Mouse (Mus musculus) c-Kit-negative CD71-positive TER-119-positive erythroid progenitor cells, embryonic 14.5 days (primary cell): ENCODE results near the gene Coq7.

Experiments
- DNase-seq: peaks from one replicate; pipeline ENCODE4 v3.0.0-alpha.2; 2013; ENCODE audit warnings: low read depth, low spot score

The Coq7 gene

DNA sequence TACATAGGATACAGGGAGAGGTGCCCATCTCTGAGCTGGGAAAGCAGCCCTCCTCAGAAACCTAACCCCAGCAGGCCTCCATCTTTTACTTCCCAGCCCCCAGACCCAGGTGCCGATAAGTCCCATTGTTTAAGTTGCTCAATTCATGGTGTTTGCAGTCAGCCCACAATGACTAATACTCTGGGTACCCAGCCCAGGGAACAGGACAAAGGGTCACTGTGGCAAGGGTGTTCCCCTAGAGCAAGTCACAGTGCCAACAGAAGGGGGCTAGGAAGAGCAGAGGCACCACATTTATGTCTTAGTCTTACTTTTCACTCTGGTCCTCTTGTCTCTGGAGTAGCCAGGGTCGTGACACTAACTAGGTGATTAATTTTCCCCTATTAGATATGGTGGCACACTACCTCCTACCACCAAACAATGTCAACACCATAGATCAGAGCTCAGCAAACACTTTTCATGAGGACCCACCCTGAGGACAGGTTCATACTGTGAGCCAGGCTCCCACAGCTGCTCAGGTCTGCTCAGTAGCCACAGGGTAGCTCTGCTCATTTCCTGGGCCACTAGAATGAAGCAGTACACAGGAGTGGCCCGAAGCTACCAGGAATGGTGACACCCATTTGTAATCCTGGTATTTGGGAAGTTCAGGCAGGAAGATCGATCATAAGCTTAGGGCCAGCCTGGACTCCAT, 38.1 kb downstream of the Coq7 start:
- no peak for DNase-seq

DNA sequence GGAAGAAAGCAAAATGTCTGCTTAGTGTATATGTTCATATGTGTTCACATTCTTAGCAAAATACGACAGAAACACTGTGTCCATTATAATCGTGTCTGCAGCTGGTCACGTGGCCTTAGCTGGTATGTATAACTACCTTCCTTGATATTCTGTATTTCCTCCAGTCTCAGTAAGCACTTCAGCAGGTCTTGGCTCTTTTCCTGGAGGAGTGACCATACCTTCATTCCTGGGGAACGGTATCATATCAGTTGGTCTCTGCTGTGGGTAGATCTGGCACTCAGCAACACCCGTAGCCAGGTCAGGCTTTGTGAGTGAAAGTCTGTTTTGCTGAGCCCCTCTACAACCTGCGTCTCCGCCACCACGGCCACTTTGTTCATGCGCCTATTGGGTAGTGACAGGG, 39.3 kb downstream of the Coq7 start:
- DNase-seq, result no peak

DNA sequence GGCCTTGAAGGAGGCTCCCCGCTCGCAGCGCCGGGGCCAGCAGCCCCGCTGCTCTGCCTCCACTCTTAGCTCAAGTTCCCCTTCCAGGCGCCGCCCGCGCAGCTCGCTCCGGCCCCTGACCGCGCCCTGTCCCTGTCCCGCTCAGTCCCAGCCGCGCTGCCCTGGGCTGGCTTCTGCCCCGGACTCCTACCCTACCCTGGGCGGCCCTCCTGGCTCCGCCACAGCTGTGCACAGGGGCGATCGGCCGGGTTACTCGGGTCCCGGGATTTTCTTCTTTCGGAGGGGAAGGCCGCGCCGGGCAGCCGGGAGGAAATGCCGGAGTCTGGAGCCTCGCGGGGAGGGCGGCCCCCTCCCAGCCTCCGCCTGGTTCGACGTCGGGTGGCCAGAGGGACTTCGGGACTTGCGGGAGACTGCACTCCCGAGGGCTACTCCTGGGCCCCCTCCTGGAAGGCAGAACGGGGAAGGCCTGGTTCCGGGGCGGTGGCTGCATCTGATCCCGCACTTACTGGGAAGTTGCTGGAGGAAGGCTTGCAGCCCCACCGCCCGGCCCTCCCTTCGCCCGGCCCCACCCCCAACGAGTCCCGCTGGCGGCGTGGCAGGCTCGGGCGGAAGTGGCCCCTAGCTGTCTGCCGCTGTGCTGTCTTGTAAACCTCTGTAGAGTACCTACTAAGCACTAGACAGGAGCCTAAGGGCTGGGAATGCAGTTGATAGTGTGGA, 41.6 kb downstream of the Coq7 start, which contains the start of gene Itpripl2:
Itpripl2 (minus strand) TSS at position 545 of the 717 bp plus-strand sequence.
- no peak for DNase-seq

DNA sequence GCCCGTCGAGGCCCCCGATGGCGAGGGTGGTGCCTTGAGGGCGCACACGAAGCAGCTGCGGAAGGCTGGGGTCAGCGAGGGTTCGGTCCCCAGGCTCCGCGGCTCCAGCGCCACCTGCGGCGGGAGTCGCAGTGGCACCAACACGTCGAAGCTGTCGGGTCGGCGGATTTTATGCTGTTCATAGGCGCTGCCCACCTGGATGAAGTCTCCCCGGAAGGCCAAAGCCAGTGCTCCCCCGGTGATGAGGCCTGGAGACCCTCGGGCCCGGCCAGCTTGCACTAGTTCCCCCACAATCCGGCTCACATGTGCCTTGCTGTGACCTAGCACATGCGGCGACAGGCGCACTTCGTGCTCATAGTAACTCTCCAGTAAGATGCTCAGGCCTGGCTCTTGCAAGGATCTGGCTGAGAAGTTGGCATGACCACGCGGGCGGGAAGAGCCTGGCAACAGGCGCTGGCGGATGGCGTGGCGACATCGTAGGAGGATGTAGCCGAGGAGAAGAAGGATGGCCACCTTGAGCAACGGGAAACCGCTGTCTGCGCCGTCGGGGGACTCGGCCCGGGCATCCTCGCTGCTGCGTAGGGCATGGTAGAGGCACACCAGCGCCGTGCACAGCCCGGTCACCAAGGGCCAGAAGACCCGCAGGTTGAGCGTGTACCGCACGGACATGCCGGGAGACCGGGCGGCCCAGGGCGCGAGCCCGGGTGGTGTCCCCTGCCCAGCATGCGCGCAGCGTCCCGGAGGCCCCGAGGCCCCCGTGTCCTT, 42.3 kb downstream of the Coq7 start:
- no peak for DNase-seq

DNA sequence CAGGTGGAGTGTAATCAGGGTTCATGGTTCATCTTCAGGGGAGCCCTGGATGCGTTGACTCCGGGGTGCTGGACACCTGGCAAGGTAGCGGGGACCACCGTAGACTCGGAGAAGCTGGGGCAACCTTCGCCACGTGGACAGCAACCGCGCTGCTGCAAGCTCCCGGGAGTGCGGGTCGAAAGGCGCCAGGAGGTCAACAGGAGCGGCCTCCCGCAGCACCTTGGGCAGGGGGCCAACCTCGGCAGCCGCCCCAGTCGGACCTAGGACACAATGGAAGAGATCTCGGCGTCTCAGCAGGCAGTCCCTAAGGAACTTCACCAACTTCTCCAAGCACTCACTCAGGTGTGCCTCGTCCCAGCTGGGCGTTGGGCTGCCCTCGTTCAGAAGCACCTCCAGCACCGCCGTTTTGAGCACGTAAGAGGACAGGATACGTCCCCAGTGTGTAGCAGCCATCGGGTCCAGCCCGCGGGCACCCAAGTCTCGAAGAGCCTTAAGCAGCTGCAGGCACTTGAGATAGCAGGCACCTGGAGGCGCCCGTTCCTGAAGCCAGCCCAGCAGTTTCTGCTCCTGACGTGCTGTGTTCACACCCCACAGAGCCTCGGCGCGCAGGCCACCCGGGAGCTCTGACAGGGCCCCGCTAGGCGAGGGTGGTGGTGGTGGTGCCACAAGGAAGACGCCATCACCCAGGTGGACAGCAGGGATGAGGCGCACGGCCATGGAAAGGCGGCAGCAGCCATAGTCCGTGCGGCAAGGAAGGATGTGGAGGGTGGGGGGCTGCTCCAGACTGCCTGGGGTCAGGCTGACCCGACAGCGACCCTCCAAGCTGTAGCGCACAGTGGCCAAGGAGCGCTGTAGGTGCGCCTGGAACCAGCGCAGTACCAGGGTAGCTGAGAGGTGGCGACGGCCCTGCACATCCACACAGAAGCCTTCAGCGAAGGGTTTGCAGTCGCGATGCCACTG, 43.2 kb downstream of the Coq7 start:
- no peak for DNase-seq

DNA sequence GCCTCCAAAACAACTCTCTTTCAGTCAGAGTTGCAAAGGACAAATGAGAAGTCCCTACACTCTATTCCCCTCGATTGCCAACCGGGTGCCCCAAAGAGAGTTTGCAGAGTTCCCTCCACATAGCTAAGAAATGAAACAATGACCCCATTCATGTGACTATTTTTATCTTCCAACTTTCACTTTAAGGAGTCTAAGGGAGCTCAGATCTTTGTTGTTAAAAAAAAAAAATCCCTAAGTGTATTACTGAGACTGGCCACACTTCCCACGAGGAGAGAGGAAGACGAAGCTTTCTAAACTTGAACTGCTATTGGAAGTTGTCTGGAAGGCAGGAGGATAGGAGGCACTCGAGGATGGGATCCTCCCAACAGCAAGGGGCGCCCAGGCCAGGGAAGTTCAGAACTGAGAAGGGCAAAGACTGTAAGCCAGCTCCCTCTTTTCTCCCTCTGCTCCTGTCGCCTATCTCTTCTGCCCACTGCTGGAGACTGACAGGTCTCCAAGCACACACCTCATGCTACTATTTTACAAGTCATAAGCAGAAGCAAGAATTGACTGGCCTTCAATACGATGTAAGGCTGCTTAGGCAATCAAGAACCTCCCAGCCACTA, 45.0 kb downstream of the Coq7 start:
- no peak for DNase-seq

DNA sequence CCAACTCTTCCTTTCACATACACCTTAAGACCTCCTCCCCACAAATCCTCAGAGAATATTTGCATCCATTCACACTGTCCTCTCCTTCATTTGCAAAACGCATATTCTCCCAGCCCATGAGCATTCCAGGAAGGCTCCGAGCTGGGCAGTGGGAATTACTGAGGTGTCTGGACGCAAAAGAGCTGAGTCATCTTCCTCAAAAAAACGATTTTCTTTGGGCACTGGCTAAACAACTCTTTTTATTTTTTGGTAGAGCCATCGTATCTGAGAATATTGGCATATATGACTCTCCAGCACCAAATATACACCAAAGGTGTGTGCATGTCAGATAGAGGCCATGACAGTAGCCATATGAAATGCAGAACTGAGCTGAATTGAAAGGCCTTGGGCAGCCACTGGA, 46.2 kb downstream of the Coq7 start:
- no peak for DNase-seq

DNA sequence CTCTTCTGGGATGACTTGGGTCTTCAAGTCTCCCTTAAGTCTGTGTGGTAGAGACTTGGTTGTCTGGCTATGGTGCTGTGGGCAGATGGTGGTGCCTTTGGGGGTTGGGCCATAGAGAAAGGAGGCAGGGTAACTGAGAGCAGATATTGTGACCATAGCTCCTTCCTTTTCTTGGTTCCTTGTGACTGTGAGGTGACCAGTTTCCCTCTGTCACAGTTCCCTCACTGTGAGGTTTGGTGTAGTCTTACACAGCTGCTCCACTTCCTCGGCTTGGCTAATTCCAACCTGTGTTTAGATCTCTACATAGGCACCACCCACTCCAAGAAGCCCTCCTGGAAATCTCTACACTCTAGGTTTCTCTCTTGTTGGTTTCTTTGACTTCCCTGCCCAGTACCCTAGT, 49.2 kb downstream of the Coq7 start:
- DNase-seq, result no peak

DNA sequence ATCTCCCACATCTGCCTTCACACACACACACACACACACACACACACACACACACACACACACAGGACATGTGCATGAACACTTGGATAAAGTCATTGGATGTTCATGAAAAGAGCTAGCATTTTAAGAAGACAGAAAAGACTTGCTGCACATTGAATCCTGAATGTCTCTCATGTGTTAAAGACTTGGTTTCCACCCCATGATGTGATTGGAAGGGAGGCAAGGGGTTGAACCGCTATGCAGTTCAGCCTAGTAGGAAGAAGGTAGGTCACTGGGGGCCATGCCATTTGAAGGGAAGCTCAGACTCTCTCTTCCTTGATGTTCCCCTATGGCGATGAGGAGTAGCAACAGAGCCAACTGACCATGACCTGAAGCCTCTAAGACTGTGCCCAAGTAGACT, 51.2 kb downstream of the Coq7 start:
- DNase-seq, result no peak

DNA sequence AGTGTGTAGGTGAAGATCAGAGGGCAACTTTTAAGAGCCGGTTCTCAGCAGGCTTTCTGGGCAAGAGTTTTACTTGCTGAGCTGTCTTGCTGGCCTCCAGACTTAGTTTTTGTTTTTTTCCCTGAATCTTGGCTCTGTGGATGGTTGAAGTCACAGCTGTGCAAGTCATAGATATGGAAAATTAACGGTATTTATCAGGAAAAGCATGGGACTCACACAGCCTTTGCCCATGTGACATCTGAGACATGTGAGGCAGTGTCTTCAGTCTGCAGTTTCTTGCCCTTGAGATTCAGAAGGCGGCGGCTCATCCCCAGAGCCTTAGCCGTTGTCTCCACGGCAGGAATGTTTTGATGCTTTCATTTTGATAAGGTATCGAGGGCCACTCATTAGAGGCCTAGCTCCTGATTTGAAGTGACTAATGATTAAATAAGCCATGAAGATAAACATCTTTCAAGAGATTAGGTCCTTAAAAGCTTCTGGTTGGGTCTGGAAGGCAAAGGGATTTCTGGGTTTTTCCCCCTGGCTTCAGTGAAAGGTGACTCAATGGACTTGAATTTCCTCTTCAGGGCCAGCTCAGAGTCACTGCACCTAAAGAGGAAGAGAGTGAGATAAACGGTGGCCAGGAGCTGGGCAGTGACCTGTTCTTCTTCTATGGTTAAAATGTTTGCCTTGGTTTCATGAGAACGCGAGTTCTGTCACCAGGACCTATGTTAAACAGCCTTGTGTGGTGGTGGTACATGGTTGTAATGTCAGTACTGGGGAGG, 51.9 kb downstream of the Coq7 start:
- DNase-seq, result no peak

DNA sequence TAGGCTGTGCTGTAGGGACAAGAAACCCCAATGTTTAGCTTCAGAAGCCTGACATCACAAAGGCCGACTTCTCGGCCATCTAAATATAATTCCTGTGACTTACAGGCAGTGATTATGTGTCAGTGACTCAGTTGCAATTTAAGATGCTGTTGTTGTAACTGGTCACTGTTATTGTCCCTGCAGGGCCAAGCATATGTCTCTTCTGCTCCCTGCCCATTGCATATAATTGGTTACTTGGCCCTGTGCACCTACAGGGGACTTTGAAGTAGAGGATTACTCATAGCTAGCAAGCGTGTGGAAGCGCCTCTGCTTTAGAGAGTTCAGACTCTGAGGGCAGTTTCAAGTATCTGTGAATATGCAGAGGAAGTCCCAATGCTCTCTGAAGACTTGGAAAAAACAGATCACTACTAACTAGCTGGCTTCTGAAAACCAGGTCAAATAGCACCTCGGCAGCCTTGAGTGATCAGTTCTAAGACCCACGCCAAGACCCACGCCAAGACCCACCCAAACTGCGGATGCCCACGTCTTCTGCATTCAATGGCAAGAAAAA, 52.9 kb downstream of the Coq7 start:
- DNase-seq, result no peak

DNA sequence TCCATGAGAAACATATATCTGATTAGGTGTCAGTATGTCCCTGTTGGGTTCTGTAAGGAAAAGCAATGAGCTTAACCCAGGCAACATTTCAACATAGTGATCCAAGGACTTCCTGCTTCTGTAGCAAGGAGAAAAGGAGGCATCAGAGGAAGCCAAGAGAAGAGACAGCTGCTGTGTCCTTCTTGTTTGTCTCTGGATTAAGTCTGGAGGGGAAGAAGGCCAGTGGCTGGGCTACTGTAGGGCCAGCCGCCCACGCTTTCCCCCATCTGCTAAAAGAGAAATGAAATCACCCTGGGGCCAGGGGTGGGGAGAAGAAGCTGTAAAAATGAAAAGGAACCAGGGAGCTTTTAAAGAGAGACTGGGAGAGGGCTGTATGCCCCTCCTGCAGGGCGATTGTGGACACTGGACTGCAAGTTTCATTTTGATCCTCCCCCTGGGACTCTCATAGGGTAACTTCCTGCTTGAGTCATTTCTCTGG, 54.3 kb downstream of the Coq7 start:
- DNase-seq, result no peak

DNA sequence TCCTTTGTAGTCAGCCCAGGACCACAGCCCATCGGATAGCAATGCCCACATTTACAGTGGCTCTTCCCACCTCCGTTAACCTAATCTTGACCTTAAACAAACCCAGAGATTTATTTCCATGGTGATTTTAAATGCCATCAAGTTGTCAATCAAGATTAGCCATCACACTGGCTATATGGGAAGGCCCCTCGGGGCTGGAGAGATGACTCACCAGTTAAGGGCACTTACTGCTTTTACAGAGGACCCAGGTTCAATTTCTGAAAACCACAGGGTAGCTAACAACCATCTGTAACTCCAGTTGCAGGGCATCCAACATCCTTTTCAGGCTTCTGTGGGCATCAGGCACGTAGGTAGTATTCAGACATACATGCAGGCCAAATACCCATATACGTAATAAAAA, 56.7 kb downstream of the Coq7 start:
- no peak for DNase-seq

DNA sequence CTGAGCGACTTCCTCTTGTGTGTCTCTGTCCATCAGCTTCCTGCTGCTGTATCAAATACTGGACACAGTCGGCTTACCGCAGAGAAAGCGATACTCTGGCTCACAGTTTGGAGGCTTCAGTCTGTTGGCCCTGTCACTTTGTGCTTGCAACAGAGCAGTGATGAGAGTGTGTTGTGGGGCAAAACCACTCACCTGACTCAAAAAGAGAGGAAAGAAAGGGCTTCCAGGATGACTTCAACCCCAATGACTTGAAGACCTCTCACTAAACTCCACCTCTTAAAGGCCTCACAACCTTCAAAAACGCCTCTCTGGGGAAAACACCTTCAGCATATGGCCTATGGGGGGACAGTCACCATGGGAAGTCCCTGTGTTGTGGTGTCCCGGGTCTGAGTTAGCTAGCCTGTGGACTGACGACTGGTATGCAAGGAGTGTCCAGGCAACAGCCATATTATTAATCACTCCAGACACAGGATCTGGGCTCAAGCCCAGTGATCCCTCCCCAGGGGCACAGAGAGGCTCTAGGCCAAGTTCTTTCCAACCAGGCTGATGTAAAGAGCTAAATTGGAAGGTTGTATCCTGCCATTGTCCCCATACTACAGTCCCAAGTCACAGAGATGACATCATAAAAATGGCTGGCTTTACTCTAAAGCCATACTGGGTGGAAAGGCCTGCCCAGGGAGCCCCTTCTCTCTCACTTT, 58.0 kb downstream of the Coq7 start:
- DNase-seq, result no peak

DNA sequence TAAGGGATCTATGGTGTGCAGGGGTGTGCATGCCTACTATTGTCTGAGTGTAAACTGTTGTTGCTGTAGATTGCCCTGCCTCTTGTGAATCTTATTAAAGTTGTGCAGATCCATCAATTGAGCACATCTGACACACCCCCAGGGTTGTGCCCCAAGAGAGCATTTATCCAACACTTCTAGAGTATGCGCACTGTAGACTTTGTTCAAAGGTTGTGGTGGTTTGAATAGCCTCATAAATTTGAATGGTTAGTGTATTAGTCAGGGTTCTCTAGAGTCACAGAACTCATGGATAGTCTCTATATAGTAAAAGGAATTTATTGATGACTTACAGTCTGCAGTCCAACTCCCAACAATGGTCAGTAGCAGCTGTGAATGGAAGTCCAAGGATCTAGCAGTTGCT, 60.3 kb downstream of the Coq7 start:
- DNase-seq, result no peak

DNA sequence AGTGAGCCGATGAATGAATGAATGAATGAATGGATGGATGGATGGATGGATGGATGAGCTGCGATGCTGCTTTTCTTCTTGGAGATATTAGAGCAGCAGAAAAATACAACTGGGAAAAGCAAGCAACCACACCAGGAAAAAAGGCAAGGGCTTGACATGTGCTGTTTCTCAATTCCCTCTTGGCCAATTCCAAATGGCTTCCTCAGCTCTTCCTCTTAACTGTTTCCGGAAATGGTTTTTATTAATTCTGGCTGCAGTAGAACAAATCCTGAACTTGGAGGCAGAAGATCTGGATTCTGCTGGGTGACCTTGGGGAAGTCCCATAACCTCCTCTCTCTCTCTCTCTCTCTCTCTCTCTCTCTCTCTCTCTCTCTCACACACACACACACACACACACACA, 65.1 kb downstream of the Coq7 start:
- no peak for DNase-seq

DNA sequence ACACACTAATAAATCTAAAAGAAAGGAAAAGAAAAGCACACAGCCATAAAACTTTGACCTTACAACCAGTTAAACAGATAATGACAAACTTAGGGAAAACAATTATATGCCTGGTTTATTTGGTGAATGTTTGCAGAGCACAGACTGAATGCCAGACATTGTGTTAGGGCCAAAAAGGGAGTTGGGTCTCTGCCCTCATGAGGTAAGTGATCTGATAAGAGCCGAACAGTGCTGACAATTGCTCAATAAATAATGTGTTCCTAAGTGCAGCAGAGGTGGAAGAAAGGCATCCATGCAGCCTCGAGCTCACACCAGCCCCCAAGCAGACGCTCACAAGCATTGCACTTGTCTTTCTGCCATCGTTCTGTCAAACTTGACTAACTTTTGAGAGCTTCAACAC, 68.7 kb downstream of the Coq7 start:
- DNase-seq, result no peak

DNA sequence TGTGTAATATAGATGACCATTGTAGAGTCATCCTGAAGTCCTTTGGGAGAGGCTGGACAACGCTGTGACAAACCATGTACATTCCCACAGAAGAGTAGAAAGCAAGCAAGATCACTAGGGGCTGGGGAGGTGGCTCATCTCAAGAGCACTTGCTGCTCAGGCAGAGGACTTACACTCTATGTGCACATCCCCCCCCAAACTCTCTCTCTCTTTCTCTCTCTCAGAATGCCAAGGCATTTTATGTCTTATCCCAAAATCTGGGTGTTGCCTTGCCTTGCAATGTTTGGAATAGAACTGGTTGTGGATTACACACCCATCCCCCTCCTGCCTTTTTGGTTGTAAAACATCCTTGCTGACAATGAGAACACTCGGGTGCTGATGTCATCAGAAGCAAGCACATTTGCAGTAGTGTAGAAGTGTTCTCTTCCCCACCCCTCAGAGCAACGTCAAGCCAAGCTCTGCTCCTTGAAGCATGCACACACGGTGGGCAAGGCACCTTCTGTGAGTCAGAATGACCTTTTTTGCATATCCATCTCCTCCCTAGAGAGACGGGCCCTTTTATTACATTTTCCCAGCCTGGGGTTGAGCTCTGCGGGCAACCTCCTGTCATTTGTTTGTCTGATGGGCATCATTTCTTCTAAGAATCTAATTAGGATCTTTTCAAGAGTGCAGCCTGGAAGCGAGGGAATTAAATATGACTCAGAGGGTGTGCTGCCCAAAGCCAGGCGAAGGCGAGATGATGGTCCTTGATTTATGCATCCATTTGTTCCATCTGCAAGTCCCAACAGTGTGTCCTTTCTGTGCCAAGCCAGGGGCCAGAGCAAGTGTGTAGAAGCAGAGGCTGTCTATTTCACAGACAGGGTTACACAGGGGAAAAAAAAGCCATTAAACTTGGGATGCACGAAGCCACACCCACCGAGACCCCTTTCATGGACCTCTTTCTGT, 70.1 kb downstream of the Coq7 start:
- no peak for DNase-seq
